Mouse (Mus musculus): ENCODE data around the gene Ccdc146.

GRCm38 (mm10) chr5:21388855-21389254, 35.6 kb downstream of the Ccdc146 start:
- TF ChIP-seq POLR2A (IDR thresholded peaks at IDR 0.05; ENCODE audit: borderline replicate concordance, extremely low read depth, low read depth, low read length) (no peak), CTCF (IDR thresholded peaks at IDR 0.05; ENCODE audit: insufficient read depth, low read length) (no peak)

Data from lung, adult 2 months (tissue).